Mouse (Mus musculus): ENCODE measurements around the gene Aatk.
A peak's percentile ranks its signal among the peaks of the same experiment; 100 is the strongest.

Gene Aatk

DNA sequence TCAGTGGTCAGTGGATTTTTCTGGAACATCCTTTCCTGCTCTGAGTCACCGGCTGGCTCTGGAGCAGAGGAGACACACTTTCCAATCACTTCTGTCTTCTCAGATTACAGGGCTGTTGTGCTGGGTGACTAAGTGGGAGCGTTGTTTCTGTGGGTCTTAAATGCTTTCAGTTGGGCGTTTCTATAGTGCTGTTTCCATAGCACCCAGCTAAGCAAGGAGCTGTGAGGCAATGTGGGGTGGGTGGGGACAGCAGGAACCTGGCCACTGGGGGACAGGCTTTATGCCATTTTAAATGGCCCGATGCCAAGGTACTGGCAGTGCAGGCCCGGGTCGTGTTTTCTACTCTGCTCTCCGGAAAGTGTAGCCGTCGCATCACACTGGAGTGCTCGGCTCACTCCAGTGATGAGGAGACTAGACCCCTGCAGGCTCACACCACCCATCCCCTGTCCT lies 57.8 kb downstream of the Aatk start:
- DNase-seq (ENCODE audit: low spot score) = peak; percentile 80

DNA sequence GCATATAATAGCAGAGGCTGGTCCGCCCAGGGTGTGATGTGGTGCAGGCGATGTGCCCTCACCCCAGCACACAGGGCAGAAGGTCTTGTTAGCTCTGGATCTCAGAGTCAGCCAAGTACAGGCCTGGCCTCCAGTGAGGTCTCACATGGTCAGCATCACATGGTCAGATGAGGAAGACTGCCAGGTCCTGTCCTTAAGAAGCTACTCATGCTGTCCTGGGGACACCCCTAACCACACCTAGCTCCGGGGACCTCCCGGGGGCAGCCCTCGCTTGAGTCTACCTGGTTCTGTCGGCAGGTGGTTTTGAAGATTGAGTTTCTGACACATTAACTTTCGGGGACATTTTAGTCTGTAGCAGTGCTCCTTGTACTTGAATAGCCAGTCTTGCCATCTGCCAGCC lies 58.6 kb downstream of the Aatk start:
- peak; percentile 42 for DNase-seq (ENCODE audit: low spot score)

GRCm38 (mm10) chr11:119987876-119988275 lies 59.1 kb downstream of the Aatk start:
- DNase-seq (ENCODE audit: low spot score) = no peak

- DNase-seq (ENCODE audit: low spot score) = no peak
These were observed 60.1 kb downstream of the Aatk start for GRCm38 (mm10) chr11:119986751-119987425.

GRCm38 (mm10) chr11:119983151-119983550 lies 63.8 kb downstream of the Aatk start:
- DNase-seq (ENCODE audit: low spot score) = no peak

- no peak for DNase-seq (ENCODE audit: low spot score)
These were observed 64.7 kb downstream of the Aatk start for GRCm38 (mm10) chr11:119982236-119982635.

DNA sequence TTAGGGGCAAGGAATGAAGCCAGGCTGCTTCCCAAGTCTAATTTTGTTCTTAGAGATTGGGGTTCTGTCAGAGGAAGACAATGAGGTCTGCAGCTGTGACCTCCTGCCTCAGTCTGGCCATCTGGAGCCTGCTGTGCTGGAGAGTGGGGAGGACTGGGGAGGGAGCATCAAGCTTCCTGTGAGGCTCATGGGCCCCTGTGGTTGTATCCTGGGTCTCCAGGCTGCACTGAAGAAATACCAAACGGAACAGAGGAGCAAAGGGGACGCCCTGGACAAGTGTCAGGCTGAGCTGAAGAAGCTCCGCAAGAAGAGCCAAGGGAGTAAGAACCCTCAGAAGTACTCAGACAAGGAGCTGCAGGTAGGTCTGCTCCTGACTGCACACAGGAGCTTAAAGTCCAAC lies 65.2 kb downstream of the Aatk start:
- DNase-seq (ENCODE audit: low spot score) = no peak

- DNase-seq (ENCODE audit: low spot score) = no peak
These were observed 67.2 kb downstream of the Aatk start for GRCm38 (mm10) chr11:119979596-119980385.

- DNase-seq (ENCODE audit: low spot score) = no peak
These were observed 68.3 kb downstream of the Aatk start for GRCm38 (mm10) chr11:119978701-119979100.

DNA sequence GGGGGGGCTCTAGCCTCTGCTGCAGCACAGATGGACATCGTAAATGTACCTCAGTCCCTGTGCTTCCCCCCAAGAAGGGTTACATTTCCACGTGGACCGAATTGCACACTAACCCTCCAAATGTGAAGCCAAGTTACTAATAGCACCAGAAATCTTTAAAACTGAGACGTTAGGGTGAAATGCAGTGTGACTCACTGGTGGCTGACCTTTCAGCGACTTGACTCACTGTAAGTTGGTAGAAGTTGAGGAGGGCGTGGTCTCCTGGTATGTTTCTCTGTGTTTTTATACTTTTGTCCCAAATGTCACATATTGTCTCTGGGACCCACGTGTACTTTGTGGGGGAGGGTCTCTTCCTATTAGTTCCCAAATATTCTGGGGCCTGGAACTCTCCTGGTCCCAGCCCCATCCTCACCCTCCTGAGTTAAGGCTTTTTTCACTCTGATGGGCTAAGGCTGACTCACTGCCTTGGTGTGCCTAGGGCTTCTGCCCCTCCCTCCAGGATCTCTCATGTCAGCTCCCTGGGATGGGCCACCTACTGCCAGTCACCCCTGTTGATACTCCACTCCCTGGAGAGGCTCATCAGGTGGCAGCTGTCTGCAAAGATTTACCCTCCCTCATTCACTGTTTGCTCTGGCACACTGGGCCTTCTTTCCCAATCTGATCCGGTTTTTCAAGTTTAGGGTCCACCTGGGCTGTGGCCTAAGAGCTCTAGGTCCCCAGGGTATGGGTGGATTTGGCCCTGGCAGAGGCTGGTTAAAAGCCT lies 71.0 kb downstream of the Aatk start:
- DNase-seq (ENCODE audit: low spot score) = peak; percentile 86

- peak; percentile 83 for DNase-seq (ENCODE audit: low spot score)
These were observed 73.2 kb downstream of the Aatk start for GRCm38 (mm10) chr11:119973789-119974188.

GRCm38 (mm10) chr11:119970021-119970851 lies 76.7 kb downstream of the Aatk start:
- no peak for DNase-seq (ENCODE audit: low spot score)

DNA sequence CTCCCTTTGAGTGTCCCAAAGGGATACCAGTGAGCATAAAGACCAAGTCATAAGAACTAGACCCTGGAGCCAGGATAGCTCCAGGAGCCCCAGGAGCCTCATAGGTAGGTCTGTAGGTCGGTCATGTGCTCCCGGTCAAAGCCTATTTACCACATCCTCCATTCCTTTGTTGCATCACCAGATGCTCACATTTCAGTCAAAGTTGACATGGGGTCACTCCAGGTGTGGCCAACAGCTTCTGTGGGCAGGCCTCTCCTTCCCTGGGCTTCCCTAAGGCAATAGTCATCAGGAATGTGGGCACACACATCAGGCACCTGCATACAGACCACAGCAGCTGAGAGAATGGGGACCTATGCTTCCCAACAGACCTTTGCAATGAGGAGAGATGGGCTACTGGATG lies 79.1 kb downstream of the Aatk start:
- no peak for DNase-seq (ENCODE audit: low spot score)

DNA sequence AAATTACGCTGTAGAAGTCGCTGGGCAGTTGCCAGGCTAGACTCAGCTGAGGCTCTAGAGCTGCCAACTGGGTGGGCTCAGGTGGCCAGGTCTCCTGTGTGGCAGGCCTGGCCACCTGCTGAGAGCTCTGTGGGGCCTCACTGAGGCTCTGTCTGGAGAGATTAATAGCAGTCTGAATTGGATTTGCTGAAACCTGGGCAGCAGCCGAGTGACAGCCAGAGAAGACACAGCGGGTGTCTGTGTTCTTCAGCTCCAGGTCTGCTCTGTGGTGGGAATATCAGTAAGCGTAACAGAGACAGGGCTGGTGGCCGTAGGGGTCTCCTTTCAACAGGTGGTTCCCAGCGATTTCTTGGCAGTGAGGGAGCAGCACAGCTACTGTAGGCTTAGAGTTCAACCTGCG lies 79.6 kb downstream of the Aatk start:
- DNase-seq (ENCODE audit: low spot score) = no peak

- no peak for DNase-seq (ENCODE audit: low spot score)
These were observed 80.7 kb downstream of the Aatk start for GRCm38 (mm10) chr11:119966294-119966693.

- DNase-seq (ENCODE audit: low spot score) = no peak
These were observed 81.9 kb downstream of the Aatk start for GRCm38 (mm10) chr11:119965053-119965452.

- no peak for DNase-seq (ENCODE audit: low spot score)
These were observed 85.5 kb downstream of the Aatk start for GRCm38 (mm10) chr11:119961511-119961910.

DNA sequence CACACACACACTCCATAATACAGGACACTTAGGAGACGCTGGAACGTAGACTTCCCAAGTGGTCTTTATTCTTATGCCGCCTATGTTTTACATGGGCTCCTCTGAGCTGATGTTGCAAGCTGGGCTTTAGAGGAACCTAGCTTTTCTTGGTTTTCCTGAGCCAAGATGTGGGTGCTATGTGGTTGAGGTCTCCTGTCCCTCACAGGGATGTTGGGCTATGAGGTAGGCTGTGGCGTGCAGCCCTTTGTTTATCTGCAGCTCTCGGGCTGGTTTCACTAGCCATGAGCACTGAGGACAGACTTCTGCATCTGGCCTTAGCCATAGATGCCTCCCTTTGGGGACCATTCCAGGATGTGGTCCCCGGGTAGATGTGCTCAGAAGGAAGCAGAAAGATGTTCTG lies 86.3 kb downstream of the Aatk start:
- no peak for DNase-seq (ENCODE audit: low spot score)

DNA sequence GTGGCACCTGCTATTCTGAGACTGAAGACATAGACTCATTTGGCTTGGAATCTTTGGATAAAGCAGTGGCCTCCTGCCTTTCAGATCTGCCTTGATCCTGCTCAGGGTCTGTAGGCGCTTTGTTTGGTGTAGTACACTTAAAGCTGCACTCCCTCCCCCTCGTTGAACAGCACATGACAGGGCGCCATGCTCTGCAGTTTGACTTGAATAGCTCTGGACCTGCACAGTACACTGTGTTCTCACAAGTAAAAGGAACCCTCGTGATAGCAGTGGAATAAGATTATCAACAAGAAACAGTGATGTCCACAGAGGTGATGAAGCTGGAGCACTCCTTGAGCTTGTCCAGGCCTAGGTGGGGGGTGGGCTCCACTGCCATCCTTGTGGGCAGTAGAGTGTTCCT lies 87.3 kb downstream of the Aatk start:
- DNase-seq (ENCODE audit: low spot score) = no peak

DNA sequence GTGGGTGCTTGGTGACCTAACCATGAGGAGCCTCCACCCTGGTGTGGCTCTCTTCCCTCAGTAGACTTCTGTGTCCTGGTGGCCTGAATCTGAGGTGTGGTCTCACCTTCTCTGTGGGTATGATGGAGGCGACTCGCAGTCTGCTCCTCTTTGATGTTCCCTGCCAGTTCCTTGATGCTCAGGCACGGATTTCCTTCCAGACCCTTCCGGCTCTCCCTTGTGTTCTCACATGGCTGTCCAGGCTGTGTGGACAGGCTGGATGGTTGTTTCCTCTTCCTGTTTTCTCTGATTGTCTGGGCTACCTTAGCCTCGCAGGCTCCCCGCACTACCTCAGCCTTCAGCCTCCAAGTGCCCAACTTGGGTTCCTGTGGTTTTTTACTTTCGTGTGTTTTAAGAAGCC lies 88.1 kb downstream of the Aatk start:
- peak; percentile 63 for DNase-seq (ENCODE audit: low spot score)

Measured in lung, postnatal 25 days (tissue).